Mouse (Mus musculus): Measurements from ENCODE around the gene Gm8050.
"Not testable (repeated sequence)": the region's sequence is repeated elsewhere in the genome, so short reads cannot be mapped to it uniquely, and the experiment has no call there.

Gene Gm8050

GRCm38 (mm10) chr14:6720151-6720550, at the start of gene Gm8050:
Gene Gm8050, minus strand, starts transcription at chr14:6720251.
- DNase-seq (ENCODE audit: low spot score) = not testable (repeated sequence)

DNA sequence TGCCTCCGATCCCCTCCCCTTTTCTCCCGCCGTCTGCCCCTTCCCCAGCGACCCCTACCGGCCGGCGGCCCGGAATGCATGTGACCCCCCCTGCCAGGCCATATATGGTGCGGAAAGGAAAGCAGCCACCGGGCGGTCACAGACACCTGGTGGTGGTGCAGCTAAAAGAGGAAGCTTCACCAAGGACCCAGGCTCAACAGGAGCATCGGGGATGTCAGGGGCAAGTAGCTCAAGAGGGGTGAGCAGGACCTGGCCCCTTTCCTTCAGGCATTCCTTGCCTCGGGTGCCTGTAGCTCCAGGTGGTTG, 37.1 kb upstream of the Gm8050 start:
- not testable (repeated sequence) for DNase-seq (ENCODE audit: low spot score)

DNA sequence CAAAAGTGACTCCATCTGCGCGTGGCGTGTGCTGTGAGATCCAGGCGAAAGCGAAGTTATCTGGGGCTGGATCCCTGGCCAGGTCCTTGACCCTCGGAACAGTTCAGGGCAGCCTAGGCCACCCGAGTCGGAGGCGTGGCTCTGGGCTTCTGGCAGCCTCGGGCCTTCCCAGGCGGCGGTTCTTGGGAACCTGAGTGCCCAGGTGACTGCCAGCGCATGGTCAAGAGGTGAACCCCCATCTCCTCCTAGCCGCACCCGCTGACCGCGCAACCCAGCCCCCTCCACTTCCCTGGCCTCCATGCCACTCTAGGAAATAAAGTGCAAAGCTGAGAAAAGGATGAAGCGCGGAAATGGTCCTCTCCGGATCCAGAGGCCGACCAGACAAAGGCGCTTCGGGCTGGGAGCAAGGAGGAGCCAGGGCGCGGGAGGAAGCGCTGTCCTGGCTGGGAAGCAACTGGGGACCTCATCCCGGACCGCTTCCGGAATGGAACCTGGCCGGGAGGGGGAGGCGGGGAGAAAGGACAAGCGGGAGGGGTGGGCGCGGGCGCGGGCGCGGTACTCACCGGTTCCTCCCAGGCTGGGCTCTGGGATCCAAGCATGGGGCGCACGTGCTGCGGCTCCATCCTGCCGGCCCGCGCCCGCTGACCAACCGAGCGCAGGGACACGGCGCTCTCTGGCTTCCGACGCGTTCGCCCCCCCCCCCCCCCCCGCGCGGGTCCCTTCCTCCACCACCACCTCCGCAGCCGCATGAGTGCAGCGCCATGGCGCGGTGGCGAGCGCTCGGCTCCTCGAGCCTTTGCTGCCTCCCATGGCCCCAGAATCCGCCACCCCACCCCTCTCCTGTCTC, 36.6 kb upstream of the Gm8050 start:
- DNase-seq (ENCODE audit: low spot score) = not testable (repeated sequence)

GRCm38 (mm10) chr14:6742232-6742631, 22.2 kb upstream of the Gm8050 start, which contains the start of gene Gm3636:
Gene Gm3636, minus strand, starts transcription at chr14:6742332.
- DNase-seq (ENCODE audit: low spot score) = not testable (repeated sequence)

- DNase-seq (ENCODE audit: low spot score) = not testable (repeated sequence)
Observed at GRCm38 (mm10) chr14:6684070-6684469, 36.0 kb downstream of the Gm8050 start, which contains the start of gene Gm10251. Gene Gm10251, minus strand, starts transcription at chr14:6684170.

All from layer of hippocampus, adult 11-12 months (tissue).